Mouse (Mus musculus) kidney, postnatal 4 days (tissue): ENCODE data around the gene Cped1.

Source experiments
- DNase-seq, 2 experiments: peaks; one replicate each; pipeline ENCODE4 v3.0.0; 2021; ENCODE audit warnings: mixed read lengths in 2 of 2

Gene Cped1

GRCm38 (mm10) chr6:21985732-21986540 lies at the start of gene Cped1:
TSS of gene Cped1 (plus strand) at chr6:21985916.
- DNase-seq: peak; percentile 72 to 80

GRCm38 (mm10) chr6:21937981-21938635 lies 47.6 kb upstream of the Cped1 start:
- DNase-seq: no peak

GRCm38 (mm10) chr6:21949226-21949731 lies 36.4 kb upstream of the Cped1 start, which contains the start of gene Ing3:
TSS of gene Ing3 (plus strand) at chr6:21949571.
- DNase-seq: peak; percentile 97 to 99

- peak; percentile 98 to 99 for DNase-seq
Observed at GRCm38 (mm10) chr6:21949771-21950448, 35.8 kb upstream of the Cped1 start.

- peak in 1 of 2 experiments; percentile 19 for DNase-seq
Observed at GRCm38 (mm10) chr6:21950676-21951075, 35.0 kb upstream of the Cped1 start.

- no peak for DNase-seq
Observed at GRCm38 (mm10) chr6:21955468-21955867, 30.2 kb upstream of the Cped1 start.

GRCm38 (mm10) chr6:21958922-21959321 lies 26.8 kb upstream of the Cped1 start:
- no peak for DNase-seq

- DNase-seq: no peak
Observed at GRCm38 (mm10) chr6:21959909-21960308, 25.8 kb upstream of the Cped1 start.

- no peak for DNase-seq
Observed at GRCm38 (mm10) chr6:21977532-21977931, 8.2 kb upstream of the Cped1 start.

GRCm38 (mm10) chr6:21981114-21981513 lies 4.6 kb upstream of the Cped1 start:
- DNase-seq: no peak

GRCm38 (mm10) chr6:21984990-21985731 lies 555 bp upstream of the Cped1 start:
- peak; percentile 40 to 66 for DNase-seq

GRCm38 (mm10) chr6:21986660-21987331 lies 1.1 kb downstream of the Cped1 start:
- DNase-seq: peak; percentile 57 to 63

GRCm38 (mm10) chr6:21987554-21987953 lies 1.8 kb downstream of the Cped1 start:
- no peak for DNase-seq

GRCm38 (mm10) chr6:21988296-21988695 lies 2.6 kb downstream of the Cped1 start:
- no peak for DNase-seq

- DNase-seq: no peak
Observed at GRCm38 (mm10) chr6:21989081-21989480, 3.4 kb downstream of the Cped1 start.

GRCm38 (mm10) chr6:21990181-21991135 lies 4.7 kb downstream of the Cped1 start:
- DNase-seq: no peak

GRCm38 (mm10) chr6:21991151-21991550 lies 5.4 kb downstream of the Cped1 start:
- DNase-seq: no peak

- DNase-seq: no peak
Observed at GRCm38 (mm10) chr6:21993070-21993469, 7.4 kb downstream of the Cped1 start.

GRCm38 (mm10) chr6:21998131-21998530 lies 12.4 kb downstream of the Cped1 start:
- DNase-seq: no peak

- DNase-seq: peak in 1 of 2 experiments; percentile 15
Observed at GRCm38 (mm10) chr6:21999025-21999424, 13.3 kb downstream of the Cped1 start.

- peak; percentile 25 to 55 for DNase-seq
Observed at GRCm38 (mm10) chr6:22000086-22000485, 14.4 kb downstream of the Cped1 start.
